Mouse (Mus musculus) embryonic facial prominence, embryonic 11.5 days (tissue): ENCODE results near the gene Comt. TPM values are rescaled to one million over a fixed set of nuclear protein-coding genes. Genes with fewer than 3 reads are reported as not detected.

Experiments
- ATAC-seq: fragments of 200-750 bp; cut with Nextera tagmentation; replicated peaks from 2 replicates; pipeline ENCODE4 v1.8.0; 2017; ENCODE audit warnings: low read depth; ENCODE audit not compliant: insufficient number of reproducible peaks, low FRiP score, low TSS enrichment
- DNase-seq: peaks from one replicate; pipeline ENCODE4 v3.0.0-alpha.2; 2015; ENCODE audit warnings: low spot score
- H3K27ac ChIP-seq: fragments of 300-500 bp; sonication (generic); replicated peaks from 2 replicates; pipeline ENCODE4 v1.5.1; 2014; ENCODE audit warnings: mild to moderate bottlenecking, low read depth, low read length, control low read depth
- H3K27me3 ChIP-seq: fragments of 300-500 bp; sonication (generic); 2 replicates; pipeline ENCODE4 v1.6.1; 2014; ENCODE audit warnings: mild to moderate bottlenecking, low read length, moderate library complexity, mixed read lengths; ENCODE audit not compliant: control insufficient read depth, insufficient read depth
- H3K36me3 ChIP-seq: fragments of 300-500 bp; sonication (generic); replicated peaks from 2 replicates; pipeline ENCODE4 v1.6.1; 2014; ENCODE audit warnings: low read depth, mild to moderate bottlenecking, low read length, moderate library complexity, mixed read lengths; ENCODE audit not compliant: control insufficient read depth, insufficient read depth
- H3K4me1 ChIP-seq: fragments of 300-500 bp; sonication (generic); 2 replicates; pipeline ENCODE4 v1.6.1; 2014; ENCODE audit warnings: low read length, mixed read lengths; ENCODE audit not compliant: control insufficient read depth, insufficient read depth
- H3K4me2 ChIP-seq: fragments of 300-500 bp; sonication (generic); 2 replicates; pipeline ENCODE4 v1.6.1; 2014; ENCODE audit warnings: low read depth, mild to moderate bottlenecking, control low read depth, low read length, moderate library complexity
- H3K4me3 ChIP-seq: fragments of 300-500 bp; sonication (generic); 2 replicates; pipeline ENCODE4 v1.5.1; 2014; ENCODE audit warnings: low read depth, low read length, control low read depth
- H3K9ac ChIP-seq: fragments of 300-500 bp; sonication (generic); replicated peaks from 2 replicates; pipeline ENCODE4 v1.6.1; 2014; ENCODE audit warnings: mild to moderate bottlenecking, control low read depth, low read length
- H3K9me3 ChIP-seq: fragments of 300-500 bp; sonication (generic); replicated peaks from 2 replicates; pipeline ENCODE4 v1.6.1; 2016; ENCODE audit warnings: mild to moderate bottlenecking, low read length, inconsistent platforms, mixed read lengths; ENCODE audit not compliant: control insufficient read depth
- WGBS: fragments of 180-500 bp; shearing (Covaris S2); extraction: QIAGEN DNeasy Blood & Tissue Kit; methylation state at CpG from one replicate; pipeline ENCODE4 v1.1.7; 2014; 5-methylcytosine and 5-hydroxymethylcytosine counted together
- polyA plus RNA-seq: library from polyadenylated mRNA; unstranded; fragments of >200 nt; fragmentation: Nextera tagmentation; extraction: Ambion mirVana; gene quantifications from 2 replicates; pipeline ENCODE4 v1.2.1, GENCODE M21; 2014

Comt gene
- polyA plus RNA-seq, 1 experiment from 2014 or later: 47.4 TPM

DNA sequence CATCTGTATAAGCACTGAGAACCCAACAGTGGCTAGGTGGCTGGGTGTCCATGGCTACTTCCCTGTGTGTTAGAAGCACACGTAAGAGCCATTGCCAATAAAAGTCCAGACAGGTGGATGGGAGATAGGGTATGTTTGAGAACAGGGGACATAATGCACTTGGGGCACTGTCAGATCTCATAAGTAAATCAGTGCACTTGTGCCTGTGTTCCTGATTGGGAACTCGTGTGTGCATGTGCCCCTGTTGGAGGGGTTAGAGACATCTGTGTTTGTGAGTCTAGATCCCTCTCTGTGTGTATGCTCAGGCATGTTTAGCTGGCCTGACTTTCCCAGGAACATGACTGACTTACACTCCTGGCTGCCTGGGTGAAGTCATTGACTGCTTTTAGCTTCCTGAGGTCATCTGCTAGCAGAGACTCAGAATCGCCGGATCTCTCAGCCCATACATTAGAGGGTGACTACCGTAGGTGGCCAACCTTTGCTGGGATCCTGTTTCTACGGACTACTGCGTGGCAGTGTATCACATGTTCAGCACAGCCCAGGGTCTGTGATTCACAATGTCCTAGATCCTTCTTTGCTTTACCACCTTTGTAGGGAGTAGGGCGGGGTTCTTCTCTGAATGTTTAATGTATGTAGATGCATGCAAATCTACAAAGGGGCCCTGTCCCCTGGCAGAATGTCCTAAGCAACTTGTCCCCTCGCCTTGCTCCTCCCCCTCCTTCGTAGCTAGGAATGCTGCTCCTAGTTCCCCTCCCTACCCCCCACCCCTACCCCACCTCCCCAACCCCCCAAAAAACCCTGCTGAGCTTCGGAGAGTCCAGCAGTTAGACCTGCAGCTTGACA, 31.7 kb downstream of the Comt start:
- Histone ChIP-seq H3K4me3 (no peak overlapping the region), H3K9me3 (no peaks in the 10 kb centered on the region), H3K27me3 (no peaks in the 10 kb centered on the region), H3K4me1 (peaks cover 9% of the 10 kb centered on the region), H3K4me2 (no peak overlapping the region), H3K27ac (no peak overlapping the region), H3K9ac (no peak overlapping the region), H3K36me3 (peaks cover 8% of the 10 kb centered on the region)
- DNase-seq (peak; percentile 23), ATAC-seq (no peak)
- 28% methylated on average over 11 of the region's 11 CpGs for WGBS

GRCm38 (mm10) chr16:18394056-18394455, 32.6 kb downstream of the Comt start:
- DNase-seq (no peak), ATAC-seq (no peak)
- Histone ChIP-seq H3K27ac (no peak overlapping the region), H3K4me2 (peak overlapping the region; percentile 96; the same call in 1 of the 2 replicates), H3K27me3 (no peaks in the 10 kb centered on the region), H3K9me3 (no peaks in the 10 kb centered on the region), H3K4me3 (no peak overlapping the region), H3K36me3 (peaks cover 8% of the 10 kb centered on the region), H3K4me1 (peaks cover 9% of the 10 kb centered on the region), H3K9ac (no peak overlapping the region; the same call in 1 of the 2 replicates)
- 82% methylated on average over 3 of the region's 3 CpGs for WGBS

DNA sequence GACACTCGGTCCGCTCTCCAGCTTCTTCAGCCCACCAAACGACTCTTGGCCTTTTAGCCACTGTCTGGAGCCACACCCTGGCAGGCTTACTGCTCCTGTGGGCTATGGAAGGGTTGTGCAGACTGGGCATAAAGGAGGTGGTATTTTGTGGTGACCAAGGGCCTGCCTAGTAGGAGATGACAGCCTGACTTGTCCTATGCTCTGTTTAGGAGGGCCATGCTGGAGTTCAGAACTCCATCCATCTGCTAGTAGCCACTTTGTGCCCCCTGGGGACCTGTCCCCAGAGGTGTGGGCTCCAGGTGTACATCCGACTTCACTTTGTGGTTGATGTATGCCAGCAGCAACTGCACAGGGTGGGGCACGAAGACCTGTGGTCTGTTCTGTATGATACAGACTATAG, 33.1 kb downstream of the Comt start:
- Histone ChIP-seq H3K27me3 (no peaks in the 10 kb centered on the region), H3K36me3 (peaks cover 7% of the 10 kb centered on the region), H3K4me2 (peak overlapping the region; percentile 96), H3K9me3 (no peaks in the 10 kb centered on the region), H3K9ac (peak overlapping the region; percentile 85; the same call in 1 of the 2 replicates), H3K4me3 (peak overlapping the region; percentile 83), H3K4me1 (peaks cover 9% of the 10 kb centered on the region), H3K27ac (no peak overlapping the region)
- DNase-seq: no peak
- WGBS: 56% methylated on average over 5 of the region's 5 CpGs
- ATAC-seq: no peak

DNA sequence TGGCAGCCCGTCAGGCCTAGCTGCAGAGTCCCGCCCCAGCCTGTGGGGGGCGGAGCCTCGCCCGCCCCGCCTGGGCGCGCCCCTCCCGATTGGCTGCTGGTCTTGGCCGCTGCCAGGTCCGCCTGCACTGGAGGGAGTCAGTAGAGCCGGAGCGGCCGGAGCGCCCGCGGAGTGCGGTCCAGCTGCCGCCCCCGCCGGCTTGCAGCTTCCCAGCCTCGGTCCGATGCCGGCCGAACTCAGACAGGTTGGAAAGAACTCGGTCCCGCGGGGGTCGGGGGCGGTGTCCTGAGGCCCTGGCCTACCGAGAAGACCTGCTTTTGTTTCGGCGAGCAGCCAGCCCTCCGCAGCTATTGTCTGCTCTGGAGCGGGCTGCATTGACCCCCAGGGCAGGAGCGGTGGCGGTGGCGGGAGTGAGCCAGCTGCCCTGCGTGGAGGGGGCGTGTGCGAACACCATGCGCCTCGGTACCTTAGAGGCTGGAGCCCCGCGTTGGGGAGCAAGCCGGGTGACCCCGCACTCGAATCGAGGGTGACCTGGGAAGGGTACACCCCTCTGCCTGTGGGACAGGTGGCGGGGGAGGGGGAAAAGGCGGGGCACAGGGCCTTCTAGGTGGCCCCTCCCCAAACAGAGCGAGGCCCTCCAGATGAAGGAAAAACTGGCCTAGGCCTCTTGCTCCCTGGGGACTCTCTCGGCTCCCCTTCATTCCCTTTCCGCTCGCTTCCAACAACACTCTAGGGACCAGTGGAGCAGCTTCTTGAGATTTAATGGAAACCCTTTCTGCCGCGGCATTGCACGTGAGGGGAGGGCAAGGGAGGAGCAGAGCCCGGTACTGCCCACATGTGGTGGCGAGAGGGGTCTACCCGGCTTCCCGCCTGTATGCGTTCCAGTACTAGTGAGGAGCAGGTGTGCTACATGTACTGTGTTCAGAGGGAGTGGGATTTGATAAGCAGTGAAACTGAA, 33.9 kb downstream of the Comt start:
- Histone ChIP-seq H3K36me3 (peaks cover under 1% of the 10 kb centered on the region), H3K9me3 (no peaks in the 10 kb centered on the region), H3K4me1 (peaks cover 9% of the 10 kb centered on the region), H3K4me2 (peak overlapping the region; percentile 96), H3K4me3 (peak overlapping the region; percentile 83), H3K27me3 (no peaks in the 10 kb centered on the region), H3K9ac (peak overlapping the region; percentile 85), H3K27ac (peak overlapping the region; percentile 47)
- ATAC-seq (peak; percentile 79), DNase-seq (peak; percentile 89)
- WGBS: under 1% methylated on average over 60 of the region's 63 CpGs

DNA sequence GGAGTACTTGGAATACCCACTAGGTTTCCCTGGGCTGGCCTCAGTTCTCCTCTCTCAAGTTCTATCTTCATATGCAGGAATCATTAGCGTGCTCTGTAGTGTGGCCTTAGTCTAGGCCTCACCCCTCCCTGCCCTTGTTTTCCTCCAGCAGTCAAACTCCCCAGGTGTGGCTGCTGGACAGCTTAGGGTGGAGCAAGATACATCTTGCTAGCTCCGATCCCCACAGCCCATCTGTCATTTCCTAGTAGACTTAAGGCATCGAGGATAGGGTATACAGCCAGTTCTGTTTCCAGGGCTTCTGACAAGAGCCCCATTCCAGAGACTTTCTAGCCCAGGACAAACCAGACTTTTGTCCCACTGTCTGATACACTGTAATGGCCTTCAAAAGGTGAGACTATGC, 34.9 kb downstream of the Comt start:
- Histone ChIP-seq H3K36me3 (no peaks in the 10 kb centered on the region), H3K4me1 (peaks cover 9% of the 10 kb centered on the region), H3K9me3 (no peaks in the 10 kb centered on the region), H3K27ac (no peak overlapping the region), H3K27me3 (no peaks in the 10 kb centered on the region), H3K4me3 (no peak overlapping the region), H3K4me2 (no peak overlapping the region), H3K9ac (peak overlapping the region; percentile 85; the same call in 1 of the 2 replicates)
- ATAC-seq: no peak
- 93% methylated on average over 3 of the region's 3 CpGs for WGBS
- DNase-seq: no peak

DNA sequence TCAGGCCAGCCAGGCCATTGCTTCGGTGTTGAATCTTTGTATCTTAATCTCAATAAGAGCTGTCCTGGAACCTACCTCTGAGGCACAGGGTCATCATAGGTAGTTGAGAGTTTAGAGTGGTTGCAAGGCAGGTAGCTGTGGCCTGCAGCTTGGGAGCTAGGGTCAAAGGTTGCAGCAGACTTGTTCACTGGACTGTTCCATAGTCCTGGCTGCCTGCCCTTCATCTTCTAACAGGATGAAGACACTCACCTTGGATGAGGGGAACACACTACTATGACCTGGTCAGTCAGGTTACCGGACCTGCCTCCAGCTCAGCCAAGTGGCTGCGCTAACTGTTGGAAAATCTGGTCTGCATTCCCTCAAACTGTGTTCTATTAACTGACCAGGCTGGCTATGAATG, 35.5 kb downstream of the Comt start:
- no peak overlapping the region for H3K4me2 ChIP-seq
- H3K36me3 ChIP-seq: no peaks in the 10 kb centered on the region
- H3K9ac ChIP-seq: no peak overlapping the region
- ATAC-seq (no peak), DNase-seq (no peak)
- H3K27ac ChIP-seq: no peak overlapping the region
- no peak overlapping the region for H3K4me3 ChIP-seq
- 93% methylated on average over 3 of the region's 3 CpGs for WGBS
- no peaks in the 10 kb centered on the region for H3K9me3 ChIP-seq
- no peaks in the 10 kb centered on the region for H3K27me3 ChIP-seq
- peaks cover 9% of the 10 kb centered on the region for H3K4me1 ChIP-seq

- Histone ChIP-seq H3K27ac (no peak overlapping the region), H3K36me3 (no peaks in the 10 kb centered on the region), H3K4me1 (peaks cover 9% of the 10 kb centered on the region), H3K9me3 (no peaks in the 10 kb centered on the region), H3K4me2 (no peak overlapping the region), H3K27me3 (no peaks in the 10 kb centered on the region), H3K9ac (no peak overlapping the region), H3K4me3 (no peak overlapping the region)
- 56% methylated on average over 6 of the region's 6 CpGs for WGBS
- DNase-seq (no peak), ATAC-seq (no peak)
Observed at GRCm38 (mm10) chr16:18390399-18390798, 36.3 kb downstream of the Comt start.
